Mouse (Mus musculus): ENCODE measurements at regions not wholly inside any gene's neighbourhood (a gene's known extent, or its start where the extent isn't known, plus 50 kb on each side); places are given as distances from the start of the nearest gene placed in this dataset.
"Not testable (repeated sequence)": the region's sequence is repeated elsewhere in the genome, so short reads cannot be mapped to it uniquely, and the experiment has no call there.

GRCm38 (mm10) chr12:23026976-23027375 is 753.1 kb downstream of the Gm10330 start:
- H3K36me3 ChIP-seq (ENCODE audit: control insufficient read depth, insufficient read depth, low read length, poor library complexity, severe bottlenecking); H3K27ac ChIP-seq (ENCODE audit: insufficient read depth, low read length); H3K27me3 ChIP-seq (ENCODE audit: control insufficient read depth, insufficient read depth, low read length, poor library complexity, severe bottlenecking); H3K9me3 ChIP-seq (replicated peaks; ENCODE audit: control insufficient read depth, insufficient read depth, low read length, poor library complexity, severe bottlenecking); H3K4me1 ChIP-seq (ENCODE audit: control insufficient read depth, insufficient read depth, low read length); H3K4me3 ChIP-seq (ENCODE audit: low read depth, low read length); H3K9ac ChIP-seq (ENCODE audit: low read depth, poor library complexity, severe bottlenecking): not testable (repeated sequence)

GRCm38 (mm10) chr12:23023556-23023955 is 756.5 kb downstream of the Gm10330 start:
- H3K9ac ChIP-seq (ENCODE audit: low read depth, poor library complexity, severe bottlenecking); H3K27ac ChIP-seq (ENCODE audit: insufficient read depth, low read length); H3K9me3 ChIP-seq (replicated peaks; ENCODE audit: control insufficient read depth, insufficient read depth, low read length, poor library complexity, severe bottlenecking); H3K4me1 ChIP-seq (ENCODE audit: control insufficient read depth, insufficient read depth, low read length); H3K27me3 ChIP-seq (ENCODE audit: control insufficient read depth, insufficient read depth, low read length, poor library complexity, severe bottlenecking); H3K36me3 ChIP-seq (ENCODE audit: control insufficient read depth, insufficient read depth, low read length, poor library complexity, severe bottlenecking); H3K4me3 ChIP-seq (ENCODE audit: low read depth, low read length): not testable (repeated sequence)

- not testable (repeated sequence) for H3K27me3 ChIP-seq (ENCODE audit: control insufficient read depth, insufficient read depth, low read length, poor library complexity, severe bottlenecking); H3K9me3 ChIP-seq (replicated peaks; ENCODE audit: control insufficient read depth, insufficient read depth, low read length, poor library complexity, severe bottlenecking); H3K4me1 ChIP-seq (ENCODE audit: control insufficient read depth, insufficient read depth, low read length); H3K36me3 ChIP-seq (ENCODE audit: control insufficient read depth, insufficient read depth, low read length, poor library complexity, severe bottlenecking); H3K27ac ChIP-seq (ENCODE audit: insufficient read depth, low read length)
- TF ChIP-seq POLR2A (IDR thresholded peaks at IDR 0.05; ENCODE audit: insufficient read depth, low read length), result peak; percentile 23
- Histone ChIP-seq H3K9ac (ENCODE audit: low read depth, poor library complexity, severe bottlenecking) (peak overlapping the region; percentile 66), H3K4me3 (ENCODE audit: low read depth, low read length) (peak overlapping the region; percentile 47)
Measured at GRCm38 (mm10) chr12:23010199-23010598, 769.9 kb downstream of the Gm10330 start.

GRCm38 (mm10) chr12:23009662-23010061 is 770.4 kb downstream of the Gm10330 start:
- not testable (repeated sequence) for H3K36me3 ChIP-seq (ENCODE audit: control insufficient read depth, insufficient read depth, low read length, poor library complexity, severe bottlenecking); H3K27ac ChIP-seq (ENCODE audit: insufficient read depth, low read length); H3K4me1 ChIP-seq (ENCODE audit: control insufficient read depth, insufficient read depth, low read length); H3K27me3 ChIP-seq (ENCODE audit: control insufficient read depth, insufficient read depth, low read length, poor library complexity, severe bottlenecking); H3K9me3 ChIP-seq (replicated peaks; ENCODE audit: control insufficient read depth, insufficient read depth, low read length, poor library complexity, severe bottlenecking)
- Histone ChIP-seq H3K9ac (ENCODE audit: low read depth, poor library complexity, severe bottlenecking) (peak overlapping the region; percentile 66), H3K4me3 (ENCODE audit: low read depth, low read length) (peak overlapping the region; percentile 73)

Measured in ES-Bruce4 (cell line).